Mouse (Mus musculus) cerebellum, adult 9-11 months (tissue): ENCODE data around the gene Vac14.
"Not testable (repeated sequence)": the region's sequence is repeated elsewhere in the genome, so short reads cannot be mapped to it uniquely, and the experiment has no call there.

ENCODE experiments used
- DNase-seq: peaks from one replicate; pipeline ENCODE4 v3.0.0; 2022

Gene Vac14

GRCm38 (mm10) chr8:110649286-110649685 lies 30.9 kb downstream of the Vac14 start:
- peak; percentile 77 for DNase-seq

- no peak for DNase-seq
Measured at GRCm38 (mm10) chr8:110650838-110651237, 32.5 kb downstream of the Vac14 start.

DNA sequence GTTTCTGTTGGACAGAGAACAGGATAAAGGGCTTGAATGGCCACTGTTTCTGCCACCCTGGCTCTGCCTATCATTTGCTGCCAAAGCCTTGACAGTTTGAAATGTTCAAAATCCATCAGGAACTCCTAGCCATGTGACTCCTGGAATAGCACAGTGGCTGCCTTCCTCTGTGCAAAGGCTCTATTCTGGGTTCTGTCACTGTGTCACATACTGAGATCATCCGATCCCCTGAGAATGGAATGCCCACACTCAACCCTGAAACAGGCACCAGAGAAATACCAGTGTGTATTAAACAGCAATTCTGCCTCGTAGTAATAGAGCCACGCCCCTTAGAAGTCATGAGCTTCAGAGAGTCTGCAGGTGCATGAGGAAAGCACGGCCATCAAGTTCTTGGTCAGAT lies 33.5 kb downstream of the Vac14 start:
- DNase-seq: no peak

- DNase-seq: no peak
Measured at GRCm38 (mm10) chr8:110654075-110655060, 36.0 kb downstream of the Vac14 start.

DNA sequence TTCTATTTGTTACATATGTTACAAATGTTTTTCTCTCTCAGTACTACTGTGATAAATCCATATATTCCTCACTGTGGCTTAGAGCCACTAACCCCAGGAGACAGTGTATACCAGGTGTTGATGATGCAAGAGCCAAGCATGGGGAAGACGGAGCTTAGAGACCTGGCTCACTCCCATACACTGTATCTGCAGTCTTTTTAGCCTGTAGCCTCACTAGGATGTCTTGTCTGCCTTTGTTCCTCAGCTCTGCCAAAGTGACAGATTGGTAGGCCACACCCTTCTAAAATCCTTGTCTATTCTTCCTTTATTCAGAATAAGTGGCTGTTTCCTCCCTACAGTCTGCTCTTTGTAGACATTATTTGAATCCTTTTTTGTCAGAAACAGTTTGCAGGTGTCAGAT lies 37.4 kb downstream of the Vac14 start:
- DNase-seq: peak; percentile 68

DNA sequence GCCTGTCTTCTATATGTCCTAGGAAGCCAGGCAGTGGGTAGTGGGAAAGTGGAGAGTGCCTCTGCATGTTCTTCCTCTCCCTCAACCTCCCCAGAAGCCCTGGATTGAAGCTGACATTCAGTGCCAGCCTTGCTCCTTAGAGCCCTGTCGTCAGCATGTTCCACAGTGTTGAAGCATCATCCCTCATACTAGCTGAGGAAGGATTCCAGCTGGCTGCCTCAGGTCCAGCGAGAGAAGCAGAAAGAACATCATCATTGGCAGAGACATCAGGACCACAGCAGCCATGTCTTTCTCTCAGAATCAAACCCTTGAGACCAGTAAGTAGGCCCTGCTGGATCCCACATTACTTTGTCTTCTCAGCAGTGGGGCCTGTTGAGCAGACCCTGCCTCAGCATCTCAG lies 39.3 kb downstream of the Vac14 start:
- DNase-seq: no peak

- DNase-seq: peak; percentile 38
Measured at GRCm38 (mm10) chr8:110660121-110660520, 41.7 kb downstream of the Vac14 start.

DNA sequence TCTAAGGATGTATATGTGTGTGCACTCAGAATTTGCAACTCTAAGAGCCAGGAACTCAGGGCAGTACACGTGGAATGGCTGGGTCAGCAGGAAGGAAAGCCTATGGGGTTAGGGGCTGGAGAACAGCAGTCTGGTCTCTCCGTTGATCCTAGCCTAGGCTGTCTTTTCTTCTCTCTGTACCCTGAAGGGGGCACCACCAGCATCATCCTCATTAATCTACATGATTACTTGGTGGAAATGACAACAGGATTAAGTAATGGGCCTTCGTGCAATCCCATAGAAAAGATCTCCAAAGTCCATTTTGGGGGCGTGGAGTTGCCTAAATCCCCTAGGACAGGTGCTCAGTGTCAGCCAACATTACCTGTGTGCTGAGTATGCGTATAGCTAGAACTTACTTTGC lies 44.2 kb downstream of the Vac14 start:
- peak; percentile 43 for DNase-seq

GRCm38 (mm10) chr8:110663015-110663742 lies 44.8 kb downstream of the Vac14 start:
- DNase-seq: peak; percentile 68

- DNase-seq: peak; percentile 92
Measured at GRCm38 (mm10) chr8:110664202-110664896, 46.0 kb downstream of the Vac14 start.

- DNase-seq: peak; percentile 45
Measured at GRCm38 (mm10) chr8:110665000-110665399, 46.6 kb downstream of the Vac14 start.

DNA sequence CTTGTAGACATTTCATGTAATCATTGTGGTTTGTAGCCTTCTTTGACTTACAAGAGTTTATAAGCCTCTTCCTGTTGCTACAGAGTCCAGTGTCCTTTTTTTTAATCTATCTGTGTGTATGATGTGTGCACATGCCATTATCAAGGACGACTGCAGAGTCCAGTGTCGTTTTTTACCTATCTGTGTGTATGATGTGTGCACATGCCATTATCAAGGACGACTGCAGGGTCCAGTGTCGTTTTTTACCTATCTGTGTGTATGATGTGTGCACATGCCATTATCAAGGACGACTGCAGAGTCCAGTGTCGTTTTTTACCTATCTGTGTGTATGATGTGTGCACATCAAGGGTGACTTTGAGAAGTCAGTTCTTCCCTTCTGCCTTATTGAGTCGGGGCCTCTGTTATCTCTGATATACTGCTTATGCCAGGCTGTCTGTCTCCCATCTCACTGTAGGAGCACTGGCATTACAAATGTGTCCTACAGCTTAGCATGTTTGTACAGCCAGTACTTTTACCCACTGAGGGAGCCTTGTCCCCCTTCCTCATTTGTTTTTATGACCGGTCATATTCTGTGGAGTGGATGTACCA lies 49.3 kb downstream of the Vac14 start:
- DNase-seq: not testable (repeated sequence)

- no peak for DNase-seq
Measured at GRCm38 (mm10) chr8:110669932-110670628, 51.7 kb downstream of the Vac14 start.

GRCm38 (mm10) chr8:110671309-110671708 lies 52.9 kb downstream of the Vac14 start:
- DNase-seq: peak; percentile 92

DNA sequence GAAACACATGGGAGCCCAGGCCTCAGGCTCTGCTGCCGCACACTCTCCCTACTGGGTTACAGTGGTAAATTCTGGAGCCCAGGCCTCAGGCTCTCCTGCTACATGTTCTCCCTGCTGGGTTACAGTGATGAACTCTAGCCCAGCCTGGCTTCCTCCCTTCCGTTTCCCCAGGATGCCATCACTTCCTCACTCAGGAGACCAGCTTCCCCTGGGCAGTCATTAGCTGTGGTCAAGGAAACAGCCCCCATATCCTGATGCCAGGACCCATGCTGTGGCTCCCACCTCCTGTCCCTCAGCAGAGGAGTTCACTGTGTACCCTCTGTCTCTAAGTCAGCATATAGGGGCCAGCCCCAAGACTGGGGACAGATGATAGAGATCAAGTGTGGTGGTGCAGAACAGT lies 53.7 kb downstream of the Vac14 start:
- no peak for DNase-seq

DNA sequence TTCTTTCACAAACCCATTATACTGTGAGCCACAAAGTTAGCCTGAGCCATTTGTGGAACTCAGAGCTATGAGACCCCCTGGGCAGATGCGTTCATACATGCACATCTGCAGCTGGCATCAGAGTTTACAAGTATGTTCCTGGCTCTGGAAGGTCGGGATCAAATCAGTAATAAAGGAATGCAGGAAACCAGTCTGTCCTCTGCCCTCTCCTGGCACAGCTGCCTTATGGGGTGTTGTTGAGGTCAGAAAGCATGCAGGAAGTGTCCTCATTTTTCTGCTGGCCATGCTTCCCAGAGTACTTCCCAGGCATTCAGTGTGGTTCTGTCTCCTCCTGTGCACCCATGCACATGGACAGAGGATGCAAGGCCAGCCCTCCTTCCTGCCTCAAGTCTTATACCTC lies 54.8 kb downstream of the Vac14 start:
- no peak for DNase-seq

GRCm38 (mm10) chr8:110674589-110674988 lies 56.2 kb downstream of the Vac14 start:
- peak; percentile 68 for DNase-seq

GRCm38 (mm10) chr8:110676702-110677101 lies 58.3 kb downstream of the Vac14 start:
- no peak for DNase-seq

- no peak for DNase-seq
Measured at GRCm38 (mm10) chr8:110677174-110677660, 58.8 kb downstream of the Vac14 start.

- DNase-seq: no peak
Measured at GRCm38 (mm10) chr8:110678989-110679388, 60.6 kb downstream of the Vac14 start.

DNA sequence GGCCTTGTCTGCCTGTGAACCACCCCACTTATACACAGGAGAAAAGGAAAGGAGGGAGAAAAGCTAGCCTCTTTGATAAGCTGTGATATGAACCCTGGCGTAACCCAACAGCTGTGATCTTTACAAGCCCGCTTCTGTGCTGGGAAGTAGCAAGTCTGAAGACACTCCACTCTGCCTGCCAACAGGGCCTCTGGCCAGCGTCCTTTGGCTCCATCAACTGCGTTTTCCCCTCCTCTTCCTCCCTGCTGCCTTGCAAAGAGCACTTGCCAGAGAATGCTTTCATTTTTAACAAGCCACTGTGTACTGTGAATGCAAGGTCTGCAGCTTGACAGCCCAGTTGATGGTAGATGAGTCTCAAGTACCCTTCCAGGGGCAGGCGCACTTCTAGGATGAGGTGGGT lies 69.3 kb downstream of the Vac14 start:
- DNase-seq: peak; percentile 67

GRCm38 (mm10) chr8:110689961-110690360 lies 71.6 kb downstream of the Vac14 start:
- DNase-seq: no peak
